Mouse (Mus musculus): Measurements from ENCODE around the gene Tcap. TPM values are rescaled to one million over a fixed set of nuclear protein-coding genes. Genes with fewer than 3 reads are reported as not detected.
A peak's percentile ranks its signal among the peaks of the same experiment; 100 is the strongest.

Gene Tcap
- total RNA-seq, 4 experiments from 2014 or later = 3,817 to 5,138 (median 4,616) TPM

DNA sequence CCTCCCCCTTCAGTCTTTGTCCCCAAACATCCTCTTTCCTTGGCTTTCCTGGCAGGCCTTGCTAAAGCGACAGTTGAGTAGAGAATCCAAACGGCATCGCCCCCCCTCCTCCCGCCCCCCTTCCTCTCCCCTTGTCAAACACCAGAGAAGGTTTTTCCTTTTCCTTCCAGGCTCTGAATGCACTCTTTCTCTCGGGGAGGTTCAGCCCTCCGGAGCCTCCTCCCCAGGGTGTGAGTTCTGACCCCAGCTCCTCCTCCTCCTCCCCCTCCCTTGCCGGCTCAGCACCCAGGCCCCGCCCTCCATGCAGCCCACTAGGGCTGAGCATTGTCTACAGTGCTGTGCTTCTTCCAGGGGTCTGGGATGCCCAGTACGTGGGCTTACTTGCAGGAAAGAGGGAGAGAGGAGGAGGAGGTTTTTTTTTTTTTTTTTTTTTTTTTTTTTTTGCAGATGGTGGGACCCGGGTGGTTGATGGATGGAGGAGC is 25.8 kb downstream of the Tcap start:
- no peak for DNase-seq (ENCODE audit: low spot score in 2 of 2)

DNA sequence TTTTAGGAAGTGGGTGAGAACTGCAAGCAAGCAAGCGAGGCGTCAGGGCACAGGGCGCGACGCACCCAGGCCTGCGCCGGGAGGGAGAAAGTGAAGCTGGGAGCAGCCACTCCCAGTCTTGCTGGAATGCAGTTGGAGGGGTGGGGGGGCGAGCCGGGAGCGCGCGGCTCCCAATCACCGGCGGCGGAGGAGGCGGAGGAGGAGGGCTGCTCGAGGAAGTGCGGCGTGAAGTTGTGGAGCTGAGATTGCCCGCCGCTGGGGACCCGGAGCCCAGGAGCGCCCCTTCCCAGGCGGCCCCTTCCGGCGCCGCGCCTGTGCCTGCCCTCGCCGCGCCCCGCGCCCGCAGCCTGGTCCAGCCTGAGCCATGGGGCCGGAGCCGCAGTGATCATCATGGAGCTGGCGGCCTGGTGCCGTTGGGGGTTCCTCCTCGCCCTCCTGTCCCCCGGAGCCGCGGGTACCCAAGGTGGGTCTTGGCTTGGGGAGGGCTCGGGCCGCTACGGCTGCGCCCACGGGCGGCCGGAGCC is 28.7 kb downstream of the Tcap start, which contains the start of gene Erbb2:
Gene Erbb2, plus strand, starts transcription at position 198 of the 524 bp plus-strand sequence.
- DNase-seq (ENCODE audit: low spot score in 2 of 2) = peak in 1 of 2 experiments; percentile 34

DNA sequence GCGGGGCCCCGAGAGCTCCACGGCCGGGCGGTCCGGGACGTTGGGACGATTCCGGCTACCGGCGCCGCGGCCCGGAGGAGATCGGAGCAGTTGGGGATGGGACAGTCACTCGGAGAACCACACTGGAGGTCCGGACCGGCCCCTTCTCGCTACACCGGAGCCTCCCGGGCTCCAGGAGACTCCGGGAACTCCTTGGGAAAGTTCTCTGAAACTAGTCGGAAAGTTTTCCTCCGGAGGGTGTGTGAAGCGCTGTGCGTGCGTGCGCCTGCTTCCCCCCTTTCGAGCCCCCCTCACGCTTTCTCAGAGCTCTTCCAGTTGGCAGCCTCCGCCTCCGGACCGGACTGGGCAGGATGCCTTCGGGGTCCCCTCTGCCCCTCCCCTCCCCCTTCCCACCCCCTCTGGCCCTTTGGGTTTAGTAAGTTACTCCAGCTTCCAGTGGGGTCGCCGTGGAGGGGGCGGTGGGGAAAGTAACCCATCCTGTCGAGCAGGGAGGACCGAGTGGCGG is 29.2 kb downstream of the Tcap start:
- DNase-seq (ENCODE audit: low spot score in 2 of 2) = no peak

DNA sequence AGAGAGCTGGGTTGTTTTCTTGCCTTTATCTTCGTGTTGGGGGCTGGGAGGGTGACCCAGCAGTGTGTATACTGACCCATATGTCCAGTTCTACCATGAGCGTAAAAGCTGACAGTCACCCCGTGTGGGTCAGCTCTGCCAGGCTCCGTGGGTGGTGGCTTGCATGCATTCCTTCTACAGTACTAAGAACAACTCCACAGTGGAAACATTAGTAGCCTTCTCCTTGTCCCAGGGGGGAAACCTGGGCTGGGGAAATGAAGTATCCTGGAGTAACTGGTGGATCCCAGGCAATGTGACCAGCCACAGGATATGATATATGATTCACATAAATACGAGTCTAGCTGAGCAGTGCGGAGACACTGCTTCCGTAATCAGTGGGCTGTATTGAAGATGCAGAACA is 30.1 kb downstream of the Tcap start:
- no peak for DNase-seq (ENCODE audit: low spot score in 2 of 2)

DNA sequence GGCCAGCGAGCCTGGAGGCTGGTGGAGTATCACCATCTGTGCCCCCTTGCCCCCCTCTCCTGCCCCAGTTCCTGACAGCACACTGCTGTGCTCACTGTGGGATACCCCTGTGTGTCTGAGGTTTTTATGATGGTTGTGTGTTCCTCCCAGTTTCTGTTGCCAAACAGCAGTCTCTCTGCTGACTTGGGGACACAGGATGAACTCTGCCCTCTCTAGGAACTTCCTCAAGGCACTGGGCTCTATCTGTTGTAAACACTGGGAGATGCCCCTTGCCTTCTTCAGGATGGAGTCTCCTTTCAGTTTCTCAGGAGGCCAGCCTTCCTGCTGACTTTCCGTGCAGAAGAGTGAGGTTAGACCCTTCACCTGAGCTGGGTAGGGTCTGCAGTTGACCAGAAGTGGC is 30.6 kb downstream of the Tcap start:
- no peak for DNase-seq (ENCODE audit: low spot score in 2 of 2)

DNA sequence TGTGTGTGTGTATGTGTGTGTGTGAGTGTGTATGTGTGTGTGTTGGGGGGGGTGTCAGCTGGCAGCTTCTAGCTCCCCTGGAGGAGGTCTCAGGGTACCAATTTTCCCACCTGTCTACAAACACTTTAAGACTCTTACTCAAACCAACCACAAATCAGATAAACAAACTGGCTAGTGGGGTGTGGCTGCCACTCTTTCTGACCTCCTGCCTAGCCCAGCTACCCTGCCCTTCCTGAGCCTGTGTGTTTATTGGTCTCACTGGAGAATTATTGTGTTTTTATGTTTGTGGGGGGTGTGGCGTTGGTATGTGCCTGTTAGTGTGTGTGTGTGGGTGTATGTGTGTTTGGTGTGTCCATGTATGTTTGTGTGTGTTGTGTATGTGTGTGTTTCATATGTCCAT is 33.5 kb downstream of the Tcap start:
- DNase-seq (ENCODE audit: low spot score in 2 of 2) = no peak

DNA sequence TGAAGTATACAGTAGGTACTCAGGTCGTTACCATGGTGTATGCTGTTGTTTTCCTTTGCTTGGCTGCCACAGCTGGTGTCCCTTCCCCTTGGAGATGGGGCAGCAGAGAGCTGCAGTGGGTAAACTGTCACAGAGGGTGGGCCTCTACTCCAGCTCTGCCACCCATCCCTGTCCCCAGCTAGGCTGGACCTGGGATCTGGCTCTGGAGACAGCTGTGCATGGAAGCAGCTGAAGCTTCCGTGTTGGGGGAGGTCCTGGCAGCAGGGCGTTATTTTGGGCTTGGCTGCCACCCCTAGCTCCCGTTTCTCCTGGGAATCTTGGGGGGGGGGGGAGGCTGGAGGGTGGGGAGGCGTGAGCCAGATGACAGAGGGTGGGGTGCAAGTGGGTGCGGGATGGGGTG is 34.7 kb downstream of the Tcap start:
- no peak for DNase-seq (ENCODE audit: low spot score in 2 of 2)

DNA sequence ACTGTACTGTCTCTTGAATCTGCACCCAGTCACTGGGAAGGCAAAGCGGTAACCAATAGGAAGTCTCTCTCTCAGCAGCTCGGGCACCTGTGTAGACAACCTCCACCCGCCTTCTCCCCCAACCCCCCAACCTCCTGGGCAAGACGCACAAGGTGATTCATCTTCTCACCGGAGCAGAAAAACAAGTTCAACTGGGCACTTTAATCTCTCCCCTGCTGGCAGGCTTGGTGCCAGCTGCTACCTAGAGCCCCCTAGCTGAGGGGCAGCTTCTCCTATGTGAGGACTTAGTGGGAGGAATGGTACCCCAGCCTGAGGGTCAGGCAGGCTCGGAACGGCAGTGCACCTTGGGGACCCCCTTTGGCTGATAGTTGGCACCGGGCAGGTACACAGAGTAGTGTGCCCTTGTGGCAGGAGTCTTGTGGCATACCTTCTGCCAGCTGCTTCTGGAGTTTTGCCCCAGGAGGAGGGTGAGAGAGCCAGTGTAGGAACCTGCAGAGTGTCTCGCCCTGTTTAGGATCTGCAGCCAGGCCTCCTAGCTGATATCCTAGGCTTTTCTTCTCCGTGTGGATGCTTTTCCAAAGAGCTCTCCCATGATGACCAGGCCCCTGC is 35.4 kb downstream of the Tcap start:
- no peak for DNase-seq (ENCODE audit: low spot score in 2 of 2)

DNA sequence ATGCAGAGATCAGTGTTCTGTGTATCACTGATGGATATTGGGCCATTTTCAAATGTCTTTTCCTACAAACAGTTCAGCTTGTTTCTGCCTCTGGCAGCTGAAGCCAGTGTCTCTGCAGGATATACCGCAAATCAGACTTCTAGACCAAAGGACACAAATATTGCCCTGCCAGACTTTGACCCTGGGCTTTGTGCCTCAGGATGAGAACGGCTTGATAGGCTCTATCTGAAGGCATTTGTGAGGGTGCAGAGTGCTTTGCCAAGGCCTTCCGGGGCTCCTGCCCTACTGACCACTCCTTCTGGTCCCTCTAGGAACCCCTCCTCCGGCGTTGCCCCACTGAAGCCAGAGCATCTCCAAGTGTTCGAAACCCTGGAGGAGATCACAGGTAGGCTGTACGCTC is 43.0 kb downstream of the Tcap start:
- DNase-seq (ENCODE audit: low spot score in 2 of 2) = no peak

DNA sequence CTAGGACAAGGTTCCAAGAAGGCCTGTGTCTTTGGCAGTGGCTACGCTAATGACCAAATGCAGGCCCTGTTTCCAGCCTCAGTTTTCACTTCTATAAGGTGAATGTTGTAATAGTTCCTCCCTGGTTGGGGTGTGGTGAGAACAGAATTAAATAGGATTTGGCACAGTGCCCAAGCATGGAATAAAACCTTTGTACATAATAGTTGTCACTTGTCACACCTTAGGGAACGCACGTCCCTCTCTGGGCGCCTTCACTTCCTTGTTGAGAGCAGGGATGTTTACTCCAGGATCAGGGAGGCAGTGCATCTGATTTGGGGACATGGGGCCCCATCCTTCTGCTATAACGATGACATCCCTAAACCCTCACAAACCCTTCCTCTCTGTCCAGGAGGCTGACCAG is 44.8 kb downstream of the Tcap start:
- no peak for DNase-seq (ENCODE audit: low spot score in 2 of 2)

DNA sequence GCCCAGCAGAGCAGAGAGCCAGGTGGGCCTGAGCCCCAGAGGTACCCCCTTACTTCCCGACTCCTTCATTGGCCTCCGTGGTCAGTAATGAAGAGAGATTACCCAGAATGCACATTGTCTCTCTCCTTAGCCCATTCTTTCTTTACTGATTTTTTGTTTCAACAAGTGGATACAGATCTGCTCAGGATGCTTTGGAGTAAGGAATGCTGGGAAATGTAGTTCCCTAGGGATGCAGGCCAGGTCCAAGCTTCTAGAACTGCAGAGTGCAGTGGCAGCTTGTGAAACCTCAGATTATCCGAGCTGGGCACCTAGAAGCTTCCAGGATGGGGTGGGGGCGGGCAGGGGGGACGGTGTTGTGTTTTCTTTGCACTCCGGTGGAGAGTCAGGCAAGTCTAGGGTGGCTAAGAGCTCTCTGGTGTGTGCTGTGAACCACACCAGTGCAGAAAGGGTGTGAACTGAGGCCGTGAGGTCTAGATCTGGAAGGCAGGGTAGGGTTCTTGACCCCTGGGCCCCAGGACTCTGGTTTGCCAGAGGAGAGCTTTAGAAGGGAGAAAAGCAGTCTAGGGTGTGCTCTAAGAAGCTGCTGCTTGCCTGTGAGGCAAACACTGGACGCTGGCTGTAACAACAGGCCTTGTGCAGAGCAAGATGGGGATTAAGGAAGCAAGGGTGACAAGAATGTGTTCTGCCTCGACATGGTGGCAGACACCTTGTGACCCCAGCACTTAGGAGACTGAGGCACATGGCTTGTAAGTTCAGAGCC is 48.3 kb downstream of the Tcap start:
- no peak for DNase-seq (ENCODE audit: low spot score in 2 of 2)

Other genes starting within 250 kb of the Tcap start
- gene Fbxl20, start 233.4 kb upstream of the Tcap start, total RNA-seq (2022) = 10 to 100 TPM in 2 of 4 experiments, 1 to 10 TPM in 2; 8.0 to 12.4 (median 9.4) TPM
- gene Med1, start 190.5 kb upstream of the Tcap start, total RNA-seq (2022) = 10 to 100 TPM; 21.4 to 28.2 (median 25.6) TPM
- gene Cdk12, start 180.8 kb upstream of the Tcap start, total RNA-seq (2022) = 10 to 100 TPM; 10.5 to 15.2 (median 11.3) TPM
- gene Neurod2, start 54.2 kb upstream of the Tcap start, total RNA-seq (2022) = not detected
- under 1 TPM in 3 of 4 experiments, not detected in 1; 0.27 to 0.90 (median 0.44) TPM for gene Ppp1r1b, start 35.4 kb upstream of the Tcap start, total RNA-seq (2022)
- 10 to 100 TPM; 12.0 to 18.2 (median 13.9) TPM for gene Stard3, start 25.4 kb upstream of the Tcap start, total RNA-seq (2022)
- gene Pnmt, start 2.6 kb downstream of the Tcap start, total RNA-seq (2022) = 1 to 10 TPM; 2.7 to 6.6 (median 3.8) TPM
- 1 to 10 TPM; 1.8 to 2.5 (median 2.2) TPM for gene Pgap3, start 16.7 kb downstream of the Tcap start, total RNA-seq (2022)
- gene Erbb2, start 28.7 kb downstream of the Tcap start, total RNA-seq (2022) = 1 to 10 TPM; 1.3 to 1.5 (median 1.4) TPM
- gene Mien1, start 55.2 kb downstream of the Tcap start, total RNA-seq (2022) = 10 to 100 TPM; 34.5 to 41.7 (median 37.7) TPM
- under 1 TPM in 2 of 4 experiments, not detected in 2; 0.11 to 0.29 TPM for gene Grb7, start 62.6 kb downstream of the Tcap start, total RNA-seq (2022)
- gene Ikzf3, start 162.2 kb downstream of the Tcap start, total RNA-seq (2022) = not detected
- not detected for gene Zpbp2, start 167.3 kb downstream of the Tcap start, total RNA-seq (2022)
- gene Ormdl3, start 203.6 kb downstream of the Tcap start, total RNA-seq (2022) = 10 to 100 TPM; 26.7 to 31.9 (median 28.4) TPM
- not detected for gene Lrrc3c, start 214.5 kb downstream of the Tcap start, total RNA-seq (2022)
- gene Gm12355, start 241.8 kb downstream of the Tcap start, total RNA-seq (2022) = 1 to 10 TPM; 5.1 to 6.1 (median 5.4) TPM
- gene Gsdma3, start 242.5 kb downstream of the Tcap start, total RNA-seq (2022) = 10 to 100 TPM in 1 of 4 experiments, 1 to 10 TPM in 3; 5.5 to 18.2 (median 8.3) TPM